Mouse (Mus musculus): ENCODE measurements around the gene Bcap29. TPM values are rescaled to one million over a fixed set of nuclear protein-coding genes. Genes with fewer than 3 reads are reported as not detected.
A peak's percentile ranks its signal among the peaks of the same experiment; 100 is the strongest.

The Bcap29 gene
- total and polyA plus RNA-seq, 2 experiments from 2014 or later = 5.1 to 39.1 TPM

DNA sequence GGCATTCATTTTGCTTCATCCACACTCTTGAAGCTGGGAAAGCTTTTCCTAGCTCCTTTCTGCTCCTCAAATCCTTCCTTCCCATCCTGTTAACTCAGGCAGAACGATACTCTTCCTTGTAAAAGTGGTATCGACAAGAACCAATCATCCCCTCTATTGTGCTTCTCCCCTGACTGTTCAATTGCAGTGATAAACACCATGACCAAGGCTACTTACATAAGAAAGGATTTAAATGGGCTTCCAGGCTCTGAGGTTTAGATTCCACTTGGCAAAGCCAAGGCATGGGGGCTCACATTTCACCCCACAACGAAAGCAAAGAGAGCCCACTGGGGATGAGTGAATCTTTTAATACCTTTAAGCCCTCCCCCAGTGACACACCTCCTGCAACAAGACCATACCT is 26.3 kb downstream of the Bcap29 start:
- Histone ChIP-seq H3K4me2 (ENCODE audit: low read depth, low read length) (no peak overlapping the region), H3K4me1 (ENCODE audit: insufficient read depth, low read length) (no peaks in the 10 kb centered on the region), H3K9ac (replicated peaks; ENCODE audit: low read length) (no peak overlapping the region), H3K4me3 (ENCODE audit: low read length) (no peak overlapping the region), H3K36me3 (ENCODE audit: insufficient read depth, low read length) (no peaks in the 10 kb centered on the region), H3K27me3 (ENCODE audit: insufficient read depth, low read length) (no peaks in the 10 kb centered on the region), H3K9me3 (ENCODE audit: low read length) (no peaks in the 10 kb centered on the region), H3K27ac (no peak overlapping the region)
- no peak for TF ChIP-seq CTCF (IDR thresholded peaks at IDR 0.05; ENCODE audit: low read depth)
- 10% methylated on average over 3 of the region's 3 CpGs for WGBS
- ATAC-seq (no peak), DNase-seq (ENCODE audit: low spot score) (no peak)

GRCm38 (mm10) chr12:31604894-31605293 is 29.6 kb downstream of the Bcap29 start:
- TF ChIP-seq CTCF (IDR thresholded peaks at IDR 0.05; ENCODE audit: low read depth) = no peak
- H3K9me3 ChIP-seq (ENCODE audit: low read length) = no peaks in the 10 kb centered on the region
- no peak overlapping the region for H3K4me2 ChIP-seq (ENCODE audit: low read depth, low read length)
- no peaks in the 10 kb centered on the region for H3K36me3 ChIP-seq (ENCODE audit: insufficient read depth, low read length)
- H3K9ac ChIP-seq (replicated peaks; ENCODE audit: low read length) = no peak overlapping the region
- no peaks in the 10 kb centered on the region for H3K27me3 ChIP-seq (ENCODE audit: insufficient read depth, low read length)
- no peak overlapping the region for H3K27ac ChIP-seq
- H3K4me1 ChIP-seq (ENCODE audit: insufficient read depth, low read length) = no peaks in the 10 kb centered on the region
- WGBS = 59% methylated on average over 3 of the region's 3 CpGs
- ATAC-seq (no peak), DNase-seq (ENCODE audit: low spot score) (peak; percentile 43)
- H3K4me3 ChIP-seq (ENCODE audit: low read length) = no peak overlapping the region

DNA sequence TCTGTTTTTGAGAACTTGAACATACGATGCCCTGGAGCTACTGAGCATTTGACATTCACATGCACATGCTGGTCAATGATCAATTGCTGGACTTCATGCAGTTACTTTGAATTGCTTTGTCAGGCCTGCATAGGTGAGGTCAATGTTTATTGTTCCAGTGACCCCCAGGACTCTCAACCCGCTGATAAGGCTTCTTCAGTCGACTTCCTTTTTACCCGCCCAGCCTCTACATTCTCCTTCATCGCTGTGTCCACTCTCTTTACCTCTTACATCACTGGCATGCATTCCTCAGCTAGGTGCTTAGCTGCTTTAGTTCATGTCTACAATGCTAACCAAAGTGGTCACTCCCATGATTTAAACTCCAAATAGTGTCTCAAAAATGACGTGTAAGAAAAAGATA is 30.9 kb downstream of the Bcap29 start:
- 71% methylated on average over 6 of the region's 6 CpGs for WGBS
- Histone ChIP-seq H3K27ac (no peak overlapping the region), H3K9me3 (ENCODE audit: low read length) (no peaks in the 10 kb centered on the region), H3K4me3 (ENCODE audit: low read length) (no peak overlapping the region), H3K4me2 (ENCODE audit: low read depth, low read length) (no peak overlapping the region), H3K4me1 (ENCODE audit: insufficient read depth, low read length) (no peaks in the 10 kb centered on the region), H3K36me3 (ENCODE audit: insufficient read depth, low read length) (no peaks in the 10 kb centered on the region), H3K27me3 (ENCODE audit: insufficient read depth, low read length) (no peaks in the 10 kb centered on the region), H3K9ac (replicated peaks; ENCODE audit: low read length) (no peak overlapping the region)
- no peak for DNase-seq (ENCODE audit: low spot score)
- ATAC-seq = no peak
- no peak for TF ChIP-seq CTCF (IDR thresholded peaks at IDR 0.05; ENCODE audit: low read depth)

DNA sequence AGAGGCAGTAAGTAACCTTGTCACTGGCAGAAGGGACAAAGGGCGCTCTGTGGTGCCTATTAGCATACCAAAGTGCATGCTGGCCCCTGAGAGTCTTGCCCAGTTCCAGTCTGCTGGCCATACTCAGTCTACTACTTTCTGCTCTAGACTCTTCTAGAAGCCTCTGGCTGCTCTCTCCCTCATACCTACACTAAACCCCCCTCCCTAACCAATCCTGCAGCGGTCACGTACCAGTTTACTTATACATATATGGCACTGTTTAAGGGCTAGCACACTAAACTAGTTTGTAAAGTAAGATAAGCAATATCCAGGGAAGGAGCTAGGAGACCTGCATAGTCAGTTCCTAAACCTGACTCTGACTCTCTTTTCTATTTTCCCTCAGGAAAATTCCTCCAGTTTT is 40.2 kb downstream of the Bcap29 start:
- H3K4me3 ChIP-seq (ENCODE audit: low read length) = no peak overlapping the region
- TF ChIP-seq CTCF (IDR thresholded peaks at IDR 0.05; ENCODE audit: low read depth) = no peak
- no peaks in the 10 kb centered on the region for H3K9me3 ChIP-seq (ENCODE audit: low read length)
- no peak overlapping the region for H3K4me2 ChIP-seq (ENCODE audit: low read depth, low read length)
- ATAC-seq = no peak
- H3K4me1 ChIP-seq (ENCODE audit: insufficient read depth, low read length) = no peaks in the 10 kb centered on the region
- no peaks in the 10 kb centered on the region for H3K36me3 ChIP-seq (ENCODE audit: insufficient read depth, low read length)
- no peak overlapping the region for H3K9ac ChIP-seq (replicated peaks; ENCODE audit: low read length)
- DNase-seq (ENCODE audit: low spot score) = no peak
- no peak overlapping the region for H3K27ac ChIP-seq
- 82% methylated on average over 3 of the region's 3 CpGs for WGBS
- no peaks in the 10 kb centered on the region for H3K27me3 ChIP-seq (ENCODE audit: insufficient read depth, low read length)

GRCm38 (mm10) chr12:31592011-31592410 is 42.4 kb downstream of the Bcap29 start:
- Histone ChIP-seq H3K27me3 (ENCODE audit: insufficient read depth, low read length) (no peaks in the 10 kb centered on the region), H3K9me3 (ENCODE audit: low read length) (peaks cover 3% of the 10 kb centered on the region; the same call in 1 of the 2 replicates), H3K9ac (replicated peaks; ENCODE audit: low read length) (no peak overlapping the region), H3K4me2 (ENCODE audit: low read depth, low read length) (no peak overlapping the region), H3K4me3 (ENCODE audit: low read length) (no peak overlapping the region), H3K36me3 (ENCODE audit: insufficient read depth, low read length) (no peaks in the 10 kb centered on the region), H3K27ac (no peak overlapping the region), H3K4me1 (ENCODE audit: insufficient read depth, low read length) (no peaks in the 10 kb centered on the region)
- ATAC-seq (no peak), DNase-seq (ENCODE audit: low spot score) (no peak)
- TF ChIP-seq CTCF (IDR thresholded peaks at IDR 0.05; ENCODE audit: low read depth) = no peak
- 31% methylated on average over 3 of the region's 3 CpGs for WGBS

GRCm38 (mm10) chr12:31583726-31584125 is 50.7 kb downstream of the Bcap29 start:
- Histone ChIP-seq H3K27ac (no peak overlapping the region), H3K36me3 (ENCODE audit: insufficient read depth, low read length) (no peaks in the 10 kb centered on the region), H3K27me3 (ENCODE audit: insufficient read depth, low read length) (no peaks in the 10 kb centered on the region), H3K4me1 (ENCODE audit: insufficient read depth, low read length) (peaks cover 4% of the 10 kb centered on the region; the same call in 1 of the 2 replicates), H3K9ac (replicated peaks; ENCODE audit: low read length) (no peak overlapping the region), H3K4me3 (ENCODE audit: low read length) (no peak overlapping the region), H3K9me3 (ENCODE audit: low read length) (peaks cover 2% of the 10 kb centered on the region; the same call in 1 of the 2 replicates), H3K4me2 (ENCODE audit: low read depth, low read length) (no peak overlapping the region)
- DNase-seq (ENCODE audit: low spot score) = no peak
- 88% methylated on average over 2 of the region's 2 CpGs for whole genome bisulfite sequencing
- TF ChIP-seq CTCF (IDR thresholded peaks at IDR 0.05; ENCODE audit: low read depth) = no peak
- no peak for ATAC-seq

GRCm38 (mm10) chr12:31582081-31582480 is 52.4 kb downstream of the Bcap29 start:
- H3K4me1 ChIP-seq (ENCODE audit: insufficient read depth, low read length) = peaks cover 4% of the 10 kb centered on the region; the same call in 1 of the 2 replicates
- H3K27ac ChIP-seq = no peak overlapping the region
- DNase-seq (ENCODE audit: low spot score) = no peak
- no peak overlapping the region for H3K4me2 ChIP-seq (ENCODE audit: low read depth, low read length)
- no peaks in the 10 kb centered on the region for H3K36me3 ChIP-seq (ENCODE audit: insufficient read depth, low read length)
- 85% methylated on average over 5 of the region's 5 CpGs for WGBS
- H3K9ac ChIP-seq (replicated peaks; ENCODE audit: low read length) = no peak overlapping the region
- ATAC-seq = no peak
- no peaks in the 10 kb centered on the region for H3K27me3 ChIP-seq (ENCODE audit: insufficient read depth, low read length)
- H3K4me3 ChIP-seq (ENCODE audit: low read length) = no peak overlapping the region
- TF ChIP-seq CTCF (IDR thresholded peaks at IDR 0.05; ENCODE audit: low read depth) = no peak
- H3K9me3 ChIP-seq (ENCODE audit: low read length) = no peaks in the 10 kb centered on the region
